Mouse (Mus musculus) testis, adult 2 months (tissue): ENCODE data around the gene Hoxa1.

Experiments
- CTCF ChIP-seq: fragments of 200-500 bp; IDR thresholded peaks from 2 replicates; pipeline ENCODE4 v1.5.1; 2012; ENCODE audit warnings: low read depth, mild to moderate bottlenecking, inconsistent platforms, low read length, moderate library complexity; ENCODE audit not compliant: control insufficient read depth, insufficient read depth, insufficient replicate concordance
- POLR2A ChIP-seq: fragments of 200-500 bp; IDR thresholded peaks from 2 replicates; pipeline ENCODE4 v1.6.1; 2012; ENCODE audit warnings: low read depth, mild to moderate bottlenecking, inconsistent platforms, low read length, moderate library complexity; ENCODE audit not compliant: control insufficient read depth

DNA sequence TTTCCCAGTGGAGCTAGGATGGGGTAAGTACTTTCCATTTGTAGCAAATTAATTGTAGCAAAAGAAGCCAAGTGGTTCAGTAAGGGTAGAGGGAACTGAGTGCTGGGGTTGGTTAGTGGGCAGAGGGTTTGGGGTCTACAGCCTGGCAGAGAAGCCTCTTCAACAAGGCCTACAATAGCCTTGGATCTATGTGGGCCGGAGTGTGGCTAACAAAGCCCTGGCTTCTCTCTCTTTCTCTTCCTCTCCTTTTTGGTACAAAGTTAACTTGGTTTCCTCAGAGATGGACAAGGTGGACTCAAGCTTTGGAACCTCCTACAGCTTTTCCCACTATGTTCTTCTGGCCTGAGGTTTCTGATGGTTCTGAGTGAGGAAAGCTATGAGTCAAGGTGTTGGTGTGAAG lies 43.2 kb upstream of the Hoxa1 start:
- TF ChIP-seq CTCF (no peak), POLR2A (no peak)
